Mouse (Mus musculus) liver, embryonic 14.5 days (tissue): ENCODE results near the gene Ptprn.

Experiments
- CTCF ChIP-seq: IDR thresholded peaks from 2 replicates; pipeline ENCODE4 v1.5.1; 2016; ENCODE audit warnings: antibody characterized with exemption, low read depth, control low read depth
- EP300 ChIP-seq: IDR thresholded peaks from 2 replicates; pipeline ENCODE4 v1.6.1; 2016; ENCODE audit warnings: antibody characterized with exemption, low read depth

GRCm38 (mm10) chr1:75250498-75250897 lies 13.8 kb downstream of the Ptprn start:
- TF ChIP-seq EP300 (no peak), CTCF (no peak)
